Mouse (Mus musculus): ENCODE results near the gene Cxcl17.

Gene Cxcl17

GRCm38 (mm10) chr7:25390054-25390770, 22.5 kb downstream of the Cxcl17 start:
- no peak for DNase-seq

- DNase-seq, result no peak
These were observed 23.8 kb downstream of the Cxcl17 start for GRCm38 (mm10) chr7:25388916-25389315.

GRCm38 (mm10) chr7:25387811-25388440, 24.8 kb downstream of the Cxcl17 start:
- DNase-seq, result no peak

GRCm38 (mm10) chr7:25385850-25386555, 26.7 kb downstream of the Cxcl17 start:
- DNase-seq, result no peak

GRCm38 (mm10) chr7:25385259-25385658, 27.4 kb downstream of the Cxcl17 start:
- DNase-seq, result no peak

GRCm38 (mm10) chr7:25384818-25385217, 27.9 kb downstream of the Cxcl17 start:
- no peak for DNase-seq

- no peak for DNase-seq
These were observed 28.4 kb downstream of the Cxcl17 start for GRCm38 (mm10) chr7:25384318-25384717.

GRCm38 (mm10) chr7:25383891-25384290, 28.8 kb downstream of the Cxcl17 start:
- no peak for DNase-seq

GRCm38 (mm10) chr7:25383385-25383784, 29.3 kb downstream of the Cxcl17 start:
- no peak for DNase-seq

- no peak for DNase-seq
These were observed 30.1 kb downstream of the Cxcl17 start for GRCm38 (mm10) chr7:25382541-25382940.

- no peak for DNase-seq
These were observed 31.4 kb downstream of the Cxcl17 start for GRCm38 (mm10) chr7:25381284-25381680.

GRCm38 (mm10) chr7:25380392-25381283, 32.0 kb downstream of the Cxcl17 start:
- DNase-seq, result no peak

GRCm38 (mm10) chr7:25379551-25380351, 32.9 kb downstream of the Cxcl17 start:
- DNase-seq, result peak; percentile 84

- no peak for DNase-seq
These were observed 34.2 kb downstream of the Cxcl17 start for GRCm38 (mm10) chr7:25378181-25379100.

- DNase-seq, result peak; percentile 44
These were observed 35.5 kb downstream of the Cxcl17 start for GRCm38 (mm10) chr7:25377100-25377700.

GRCm38 (mm10) chr7:25376556-25376955, 36.1 kb downstream of the Cxcl17 start:
- peak; percentile 89 for DNase-seq

GRCm38 (mm10) chr7:25372441-25372840, 40.2 kb downstream of the Cxcl17 start:
- DNase-seq, result no peak

GRCm38 (mm10) chr7:25369058-25369749, 43.5 kb downstream of the Cxcl17 start, which contains the start of gene Cnfn:
Cnfn (minus strand) TSS chr7:25369724.
- no peak for DNase-seq

- no peak for DNase-seq
These were observed 44.4 kb downstream of the Cxcl17 start for GRCm38 (mm10) chr7:25368333-25368732.

Measured in retina, postnatal 1 day (tissue).